Mouse (Mus musculus): ENCODE results near the gene Vmn1r195. TPM values are rescaled to one million over a fixed set of nuclear protein-coding genes. Genes with fewer than 3 reads are reported as not detected.

Vmn1r195 gene
- polyA plus RNA-seq (2012; rRNA removed), result not detected in 2 replicates

GRCm38 (mm10) chr13:22270222-22270621 is at the start of gene Vmn1r195:
Gene Vmn1r195 (plus strand): TSS chr13:22270522.

GRCm38 (mm10) chr13:22223060-22223459 is 47.3 kb upstream of the Vmn1r195 start, which contains the start of gene Vmn1r193:
Gene Vmn1r193 (minus strand): TSS chr13:22223160.

GRCm38 (mm10) chr13:22243915-22244314 is 26.4 kb upstream of the Vmn1r195 start, which contains the start of gene Vmn1r194:
Gene Vmn1r194 (plus strand): TSS chr13:22244215.

GRCm38 (mm10) chr13:22289620-22290019 is 19.3 kb downstream of the Vmn1r195 start, which contains the start of gene Vmn1r196:
Gene Vmn1r196 (plus strand): TSS chr13:22289920.

GRCm38 (mm10) chr13:22324289-22324688 is 54.0 kb downstream of the Vmn1r195 start, which contains the start of gene Vmn1r197:
Gene Vmn1r197 (plus strand): TSS chr13:22324589.

Other genes with a start within 250 kb of the Vmn1r195 start
- 4.6 and 8.3 TPM in 2 replicates for gene Hist1h2ah, start 235.0 kb upstream of the Vmn1r195 start, polyA plus RNA-seq (2012; rRNA removed)
- 16.6 and 17.0 TPM in 2 replicates for gene Hist1h2bk, start 234.7 kb upstream of the Vmn1r195 start, polyA plus RNA-seq (2012; rRNA removed)
- gene Hist1h4i, start 229.2 kb upstream of the Vmn1r195 start, polyA plus RNA-seq (2012; rRNA removed), result 88.8 and 92.7 TPM in 2 replicates
- 30.4 and 32.0 TPM in 2 replicates for gene Hist1h2ag, start 227.6 kb upstream of the Vmn1r195 start, polyA plus RNA-seq (2012; rRNA removed)
- 23.7 and 28.8 TPM in 2 replicates for gene Hist1h2bj, start 227.3 kb upstream of the Vmn1r195 start, polyA plus RNA-seq (2012; rRNA removed)
- gene Vmn1r188, start 186.1 kb upstream of the Vmn1r195 start, polyA plus RNA-seq (2012; rRNA removed), result not detected in 2 replicates
- gene Vmn1r189, start 164.7 kb upstream of the Vmn1r195 start, polyA plus RNA-seq (2012; rRNA removed), result not detected in 2 replicates
- not detected in 2 replicates for gene Vmn1r191, start 86.6 kb upstream of the Vmn1r195 start, polyA plus RNA-seq (2012; rRNA removed)
- not detected in 2 replicates for gene Vmn1r192, start 79.4 kb upstream of the Vmn1r195 start, polyA plus RNA-seq (2012; rRNA removed)
- not detected in 2 replicates for gene Vmn1r193, start 47.4 kb upstream of the Vmn1r195 start, polyA plus RNA-seq (2012; rRNA removed)
- gene Vmn1r194, start 26.3 kb upstream of the Vmn1r195 start, polyA plus RNA-seq (2012; rRNA removed), result not detected in 2 replicates
- not detected in 2 replicates for gene Vmn1r196, start 19.4 kb downstream of the Vmn1r195 start, polyA plus RNA-seq (2012; rRNA removed)
- not detected in 2 replicates for gene Vmn1r197, start 54.1 kb downstream of the Vmn1r195 start, polyA plus RNA-seq (2012; rRNA removed)
- gene Vmn1r198, start 79.8 kb downstream of the Vmn1r195 start, polyA plus RNA-seq (2012; rRNA removed), result not detected in 2 replicates
- not detected in 2 replicates for gene Vmn1r199, start 109.3 kb downstream of the Vmn1r195 start, polyA plus RNA-seq (2012; rRNA removed)
- gene Vmn1r200, start 119.9 kb downstream of the Vmn1r195 start, polyA plus RNA-seq (2012; rRNA removed), result not detected in 2 replicates
- gene Vmn1r201, start 201.4 kb downstream of the Vmn1r195 start, polyA plus RNA-seq (2012; rRNA removed), result not detected in 2 replicates
- not detected in 2 replicates for gene Vmn1r202, start 234.9 kb downstream of the Vmn1r195 start, polyA plus RNA-seq (2012; rRNA removed)
- gene Vmn1r203, start 247.6 kb downstream of the Vmn1r195 start, polyA plus RNA-seq (2012; rRNA removed), result not detected in 2 replicates

Data from liver, embryonic 14 days (tissue).